Mouse (Mus musculus) kidney, adult 2 months (tissue): Measurements from ENCODE around the gene Lyzl6.

Experiments
- CTCF ChIP-seq: fragments of 200-500 bp; conservative IDR thresholded peaks from 2 replicates; pipeline ENCODE4 v1.5.1; 2011; ENCODE audit warnings: low read depth, mild to moderate bottlenecking, control low read depth, low read length, moderate library complexity, mixed read lengths; ENCODE audit not compliant: insufficient read depth, insufficient read length
- POLR2A ChIP-seq: fragments of 200-500 bp; IDR thresholded peaks from one replicate; pipeline ENCODE4 v1.6.1; 2011; ENCODE audit warnings: low read depth, low read length, control low read depth

- TF ChIP-seq CTCF (no peak), POLR2A (no peak)
Measured at GRCm38 (mm10) chr11:103661863-103662262, 23.2 kb upstream of the Lyzl6 start.
